Mouse (Mus musculus) myocyte (in vitro differentiated cells): Measurements from ENCODE around the gene Tmprss11b.

Experiments
- MAX ChIP-seq: IDR thresholded peaks from one replicate; pipeline ENCODE4 v1.6.1; 2011; ENCODE audit warnings: low read depth, mild to moderate bottlenecking, control low read depth
- POLR2A ChIP-seq: IDR thresholded peaks from one replicate; pipeline ENCODE4 v1.6.1; 2011; ENCODE audit warnings: low read depth, mild to moderate bottlenecking, control low read depth, moderate library complexity; ENCODE audit not compliant: insufficient read length
- USF1 ChIP-seq: IDR thresholded peaks from one replicate; pipeline ENCODE4 v1.6.1; 2011; ENCODE audit warnings: low read depth, mild to moderate bottlenecking, control low read depth, moderate library complexity

DNA sequence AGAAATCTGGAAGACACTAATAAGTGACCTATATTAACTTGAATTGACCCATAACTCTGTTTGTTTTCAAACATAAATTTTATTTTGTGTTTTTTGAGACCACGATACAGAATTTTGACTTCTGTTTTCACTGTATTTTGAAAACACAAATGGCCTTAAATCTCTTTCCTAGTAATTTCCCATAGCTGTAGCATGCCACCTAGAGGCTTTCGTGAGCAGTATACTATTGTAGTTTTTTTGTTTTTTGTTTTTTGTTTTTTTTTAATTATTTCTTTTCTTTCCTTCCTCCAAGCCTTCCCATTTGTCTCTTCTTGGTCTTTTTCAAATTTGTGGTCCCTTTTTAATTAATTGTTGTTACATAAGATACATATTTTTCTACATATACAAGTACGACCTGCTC, 28.8 kb upstream of the Tmprss11b start:
- TF ChIP-seq MAX (no peak), USF1 (no peak), POLR2A (no peak)
